ENCODE assay signal across 9 mouse cellular contexts in the genomic region with DNA sequence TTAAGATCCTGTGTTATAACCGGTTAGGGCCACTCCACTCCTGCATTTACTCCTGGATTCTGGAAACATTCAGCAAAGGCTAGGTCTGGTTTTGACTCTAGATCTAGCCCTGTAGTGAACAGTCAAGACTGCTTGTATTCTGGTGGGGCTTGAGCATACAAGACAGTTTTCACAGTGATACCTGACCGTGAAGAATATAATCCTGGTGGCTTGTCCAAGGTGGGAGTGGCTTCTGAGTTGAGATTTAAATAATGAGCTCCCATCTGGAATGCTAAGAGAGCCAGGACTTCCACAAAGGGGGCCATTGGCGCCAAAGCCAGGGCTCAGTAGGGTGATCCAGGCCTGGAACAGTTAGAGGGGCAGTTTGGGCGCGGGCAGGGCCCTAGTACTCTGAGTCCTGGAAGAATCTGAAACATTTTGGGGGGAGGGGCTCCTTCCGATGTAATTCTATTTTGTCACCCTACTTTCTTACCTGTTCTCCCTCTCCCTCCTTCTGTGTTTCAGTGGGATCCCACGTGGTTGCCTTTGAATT. TPM values are rescaled to one million over a fixed set of nuclear protein-coding genes. Genes with fewer than 3 reads are reported as not detected.
DNase-seq lines count a peak whose midpoint lies in the region; ATAC-seq and TF ChIP-seq lines count a peak whose summit lies in the region.
"Had no signal": no experiment of that assay in that cellular context is flagged by ENCODE, and none has a peak within 500 bp of the region (broad histone marks: within the 10 kb centered on the region; RNA-seq: fewer than 3 reads in every experiment).

No protein-coding gene starts in this region.

- H3K27me3 ChIP-seq in kidney, embryonic 16.5 days (ENCODE audit: insufficient read depth, low read length): peaks cover 17% of the 10 kb centered on the region
- peaks cover 19% of the 10 kb centered on the region for H3K27me3 ChIP-seq in embryonic facial prominence, embryonic 15.5 days
- H3K27me3 ChIP-seq in limb, embryonic 10.5 days (ENCODE audit: low read depth, poor library complexity, severe bottlenecking): peaks cover 34% of the 10 kb centered on the region
- peaks cover 38% of the 10 kb centered on the region for H3K27me3 ChIP-seq in myocyte (ENCODE audit: control insufficient read depth, insufficient read depth, insufficient read length)
- H3K27me3 ChIP-seq: Patski had no signal

- no peak for TF ChIP-seq POLR2A in myocyte (IDR thresholded peaks at IDR 0.05; ENCODE audit: insufficient read length, low read depth)

- H3K4me1 ChIP-seq in kidney, embryonic 16.5 days (ENCODE audit: insufficient read depth, low read length): peaks cover 13% of the 10 kb centered on the region
- H3K4me1 ChIP-seq in embryonic facial prominence, embryonic 15.5 days: peaks cover 27% of the 10 kb centered on the region
- peaks cover 30% of the 10 kb centered on the region for H3K4me1 ChIP-seq in limb, embryonic 10.5 days

- H3K27ac ChIP-seq in kidney, embryonic 16.5 days (ENCODE audit: low read length): peak overlapping the region; percentile 7
- no peak overlapping the region for H3K27ac ChIP-seq in embryonic facial prominence, embryonic 15.5 days (replicated peaks)
- peak overlapping the region; percentile 84 for H3K27ac ChIP-seq in limb, embryonic 10.5 days

- peaks cover 10% of the 10 kb centered on the region for H3K36me3 ChIP-seq in kidney, embryonic 16.5 days (ENCODE audit: insufficient read depth, low read length)
- H3K36me3 ChIP-seq in embryonic facial prominence, embryonic 15.5 days: no peaks in the 10 kb centered on the region
- peaks cover 15% of the 10 kb centered on the region; the same call in 1 of the 2 replicates for H3K36me3 ChIP-seq in limb, embryonic 10.5 days
- H3K36me3 ChIP-seq in myocyte (ENCODE audit: control insufficient read depth, insufficient read depth): no peaks in the 10 kb centered on the region

- ATAC-seq in kidney, embryonic 16.5 days (ENCODE audit: low FRiP score, low TSS enrichment): no peak
- 0 out of 2 replicates have a peak, but pooled peaks have one; percentile 2 for ATAC-seq in embryonic facial prominence, embryonic 15.5 days (ENCODE audit: insufficient number of reproducible peaks, low FRiP score, low TSS enrichment, low read depth)
- ATAC-seq in granulocyte monocyte progenitor cell, adult 5-6 weeks (replicated peaks; ENCODE audit: poor library complexity, severe bottlenecking): no peak

- DNase-seq in kidney, postnatal 14 days: no peak
- no peak for DNase-seq in limb, embryonic 10.5 days (ENCODE audit: low spot score)
- DNase-seq in gastrocnemius, postnatal 4 days (ENCODE audit: low spot score in 2 of 2): no peak
- DNase-seq in c-Kit-positive CD71-positive TER-119-positive erythroid progenitor cells, embryonic 14.5 days (ENCODE audit: low spot score): no peak

- WGBS in kidney, embryonic 16.5 days: 38% methylated on average over 7 of the region's 7 CpGs
- WGBS in embryonic facial prominence, embryonic 15.5 days: 38% methylated on average over 7 of the region's 7 CpGs
- WGBS in limb, embryonic 10.5 days: 28% methylated on average over 7 of the region's 7 CpGs

- H3K4me3 ChIP-seq in kidney, embryonic 16.5 days (ENCODE audit: low read length): peak overlapping the region; percentile 71
- H3K4me3 ChIP-seq in embryonic facial prominence, embryonic 15.5 days (replicated peaks): peak overlapping the region; percentile 63
- H3K4me3 ChIP-seq in limb, embryonic 10.5 days: peak overlapping the region; percentile 69
- no peak overlapping the region for H3K4me3 ChIP-seq in myocyte

- H3K4me2 ChIP-seq in kidney, embryonic 16.5 days (replicated peaks; ENCODE audit: low read depth, low read length): peak overlapping the region; percentile 100
- H3K4me2 ChIP-seq in embryonic facial prominence, embryonic 15.5 days (replicated peaks): peak overlapping the region; percentile 100
- peak overlapping the region; percentile 12 for H3K4me2 ChIP-seq in myocyte (ENCODE audit: low read depth)

- H3K79me2 ChIP-seq in myocyte (ENCODE audit: control insufficient read depth, insufficient read depth): no peaks in the 10 kb centered on the region

- H3ac ChIP-seq in myocyte (ENCODE audit: control insufficient read depth, insufficient read length): no peak overlapping the region

- H3K9me3 ChIP-seq in kidney, embryonic 16.5 days (ENCODE audit: low read length): no peaks in the 10 kb centered on the region
- H3K9me3 ChIP-seq in embryonic facial prominence, embryonic 15.5 days (replicated peaks): no peaks in the 10 kb centered on the region
- no peaks in the 10 kb centered on the region for H3K9me3 ChIP-seq in limb, embryonic 10.5 days (replicated peaks)

- peak overlapping the region; percentile 76 for H3K9ac ChIP-seq in kidney, embryonic 16.5 days (replicated peaks; ENCODE audit: low read length)
- H3K9ac ChIP-seq in embryonic facial prominence, embryonic 15.5 days: no peak overlapping the region

TF ChIP-seq in myocyte, 11 proteins besides CTCF, POLR2A, EP300 and RAD21:
- TF ChIP-seq REST (IDR thresholded peaks at IDR 0.05; ENCODE audit: insufficient read depth, insufficient read length): no peak

RNA-seq across cellular contexts. Expression of a gene that starts 1.6 kb away (rescaled TPM):
- 16.1 TPM in 2 replicates for polyA plus RNA-seq in kidney, embryonic 16.5 days (2015; fragmentation: Nextera tagmentation; extraction: Ambion mirVana)
- 6.8 and 7.1 TPM in 2 replicates for polyA plus RNA-seq in embryonic facial prominence, embryonic 15.5 days (2015; fragmentation: Nextera tagmentation; extraction: Ambion mirVana)
- polyA plus RNA-seq in limb, embryonic 10.5 days (2016; fragmentation: Nextera tagmentation; extraction: Ambion mirVana): 4.3 and 7.5 TPM in 2 replicates
- 1.8 TPM for polyA plus RNA-seq in myocyte (2012; fragmentation: generic; extraction: Trizol)
- not detected in 2 replicates for total RNA-seq in granulocyte monocyte progenitor cell, adult 5-6 weeks (2014; fragmentation: Nextera tagmentation)
- not detected in 2 replicates for total RNA-seq in granulocyte monocyte progenitor cell, adult 5-6 weeks (2017)
- 1 to 10 TPM; 6.3 to 6.7 TPM for total RNA-seq in gastrocnemius, postnatal 4 days (2021)

RNA-seq across cellular contexts. Expression of a gene that starts 22.3 kb away (rescaled TPM):
- polyA plus RNA-seq in kidney, embryonic 16.5 days (2015; fragmentation: Nextera tagmentation; extraction: Ambion mirVana): 21.1 and 23.4 TPM in 2 replicates
- polyA plus RNA-seq in embryonic facial prominence, embryonic 15.5 days (2015; fragmentation: Nextera tagmentation; extraction: Ambion mirVana): 2.0 and 2.1 TPM in 2 replicates
- polyA plus RNA-seq in limb, embryonic 10.5 days (2016; fragmentation: Nextera tagmentation; extraction: Ambion mirVana): 1.6 and 1.7 TPM in 2 replicates
- 1.1 TPM for polyA plus RNA-seq in myocyte (2012; fragmentation: generic; extraction: Trizol)
- 4.0 and 9.5 TPM in 2 replicates for total RNA-seq in granulocyte monocyte progenitor cell, adult 5-6 weeks (2014; fragmentation: Nextera tagmentation)
- total RNA-seq in granulocyte monocyte progenitor cell, adult 5-6 weeks (2017): 2.6 and 2.8 TPM in 2 replicates
- total RNA-seq in gastrocnemius, postnatal 4 days (2021): 1 to 10 TPM; 2.2 to 2.9 TPM

RNA-seq across cellular contexts. Expression of a gene that starts 35.4 kb away (rescaled TPM):
- 0.49 and 0.62 TPM in 2 replicates for polyA plus RNA-seq in kidney, embryonic 16.5 days (2015; fragmentation: Nextera tagmentation; extraction: Ambion mirVana)
- 1.4 and 1.7 TPM in 2 replicates for polyA plus RNA-seq in embryonic facial prominence, embryonic 15.5 days (2015; fragmentation: Nextera tagmentation; extraction: Ambion mirVana)
- 0.30 and 0.64 TPM in 2 replicates for polyA plus RNA-seq in limb, embryonic 10.5 days (2016; fragmentation: Nextera tagmentation; extraction: Ambion mirVana)
- polyA plus RNA-seq in myocyte (2012; fragmentation: generic; extraction: Trizol): 0.02 TPM
- not detected in 2 replicates for total RNA-seq in granulocyte monocyte progenitor cell, adult 5-6 weeks (2014; fragmentation: Nextera tagmentation)
- total RNA-seq in granulocyte monocyte progenitor cell, adult 5-6 weeks (2017): not detected in 2 replicates
- total RNA-seq in gastrocnemius, postnatal 4 days (2021): under 1 TPM; 0.26 to 0.37 TPM

Comparison
In these comparisons a context has a peak if more than half of its experiments do, and no peak if none do; other contexts are left out.
1. H3K4me2 ChIP-seq: peak in every context shown above with its lines; median percentile 100 in kidney, embryonic 16.5 days; 100 in embryonic facial prominence, embryonic 15.5 days; 12 in myocyte.